8 mouse cellular contexts compared by ENCODE assay signal in the genomic region with DNA sequence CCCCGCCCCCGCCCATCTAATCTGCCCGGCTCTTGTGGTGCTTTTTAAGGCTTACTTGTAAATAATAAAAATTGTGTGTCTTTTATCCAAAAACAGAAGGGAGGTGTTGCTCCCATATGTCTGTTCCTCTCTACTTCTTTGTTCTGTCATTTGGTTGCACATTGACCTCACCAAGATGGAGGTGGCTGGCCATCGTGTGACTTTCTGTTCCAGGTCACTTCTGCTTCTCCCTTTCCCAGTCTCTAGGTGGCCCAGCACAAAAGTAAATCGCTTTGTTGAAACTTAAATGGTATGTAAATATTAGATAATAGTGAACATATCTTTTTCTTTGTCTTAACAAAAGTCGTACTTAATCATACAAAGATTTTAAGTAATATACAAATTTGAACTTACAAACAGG. TPM values are rescaled to one million over a fixed set of nuclear protein-coding genes. Genes with fewer than 3 reads are reported as not detected.
DNase-seq lines count a peak whose midpoint lies in the region; ATAC-seq and TF ChIP-seq lines count a peak whose summit lies in the region.

No protein-coding gene starts in this region.

- H3K36me3 ChIP-seq in testis, adult 2 months (ENCODE audit: control insufficient read depth, insufficient read depth, low read length) = no peaks in the 10 kb centered on the region
- no peaks in the 10 kb centered on the region for H3K36me3 ChIP-seq in intestine, embryonic 14.5 days (ENCODE audit: control insufficient read depth, insufficient read depth, low read length)
- H3K36me3 ChIP-seq in neural tube, embryonic 12.5 days = peaks cover 21% of the 10 kb centered on the region

- ATAC-seq in intestine, embryonic 14.5 days (replicated peaks; ENCODE audit: low FRiP score, low TSS enrichment, low read depth) = no peak
- ATAC-seq in neural tube, embryonic 12.5 days (ENCODE audit: low FRiP score, low read depth) = no peak

- DNase-seq in cerebellum, adult 9-11 months = peak; percentile 68
- no peak for DNase-seq in cerebellum, postnatal 4 days (ENCODE audit: low spot score in 2 of 2)
- no peak for DNase-seq in testis, postnatal 10 days (ENCODE audit: low spot score)
- no peak for DNase-seq in intestine, embryonic 14.5 days (ENCODE audit: low spot score)
- DNase-seq in spleen, adult 18-20 months = no peak
- no peak for DNase-seq in kidney, postnatal 4 days

- H3K27ac ChIP-seq in testis, adult 2 months (ENCODE audit: control insufficient read depth, insufficient read depth, low read depth, low read length) = peak overlapping the region; percentile 45; the same call in 1 of the 2 replicates
- peak overlapping the region; percentile 94 for H3K27ac ChIP-seq in intestine, embryonic 14.5 days (ENCODE audit: low read depth)
- no peak overlapping the region for H3K27ac ChIP-seq in neural tube, embryonic 12.5 days

- no peak overlapping the region for H3K9ac ChIP-seq in intestine, embryonic 14.5 days (ENCODE audit: low read length)
- peak overlapping the region; percentile 63; the same call in 1 of the 2 replicates for H3K9ac ChIP-seq in neural tube, embryonic 12.5 days

- whole genome bisulfite sequencing in intestine, embryonic 14.5 days = 27% methylated on average over 5 of the region's 6 CpGs
- WGBS in neural tube, embryonic 12.5 days = 25% methylated on average over 6 of the region's 6 CpGs

- peak overlapping the region; percentile 36; the same call in 1 of the 2 replicates for H3K4me3 ChIP-seq in testis, adult 2 months (ENCODE audit: control insufficient read depth, low read depth, low read length)
- peak overlapping the region; percentile 64 for H3K4me3 ChIP-seq in intestine, embryonic 14.5 days (ENCODE audit: low read depth, low read length)
- peak overlapping the region; percentile 61 for H3K4me3 ChIP-seq in neural tube, embryonic 12.5 days

- no peaks in the 10 kb centered on the region for H3K27me3 ChIP-seq in testis, adult 2 months (ENCODE audit: control insufficient read depth, insufficient read depth, low read length)
- no peaks in the 10 kb centered on the region for H3K27me3 ChIP-seq in intestine, embryonic 14.5 days (replicated peaks; ENCODE audit: control insufficient read depth, insufficient read depth, low read length)
- H3K27me3 ChIP-seq in neural tube, embryonic 12.5 days (replicated peaks) = no peaks in the 10 kb centered on the region

- H3K9me3 ChIP-seq in intestine, embryonic 14.5 days (ENCODE audit: control insufficient read depth, low read length) = peaks cover 26% of the 10 kb centered on the region
- H3K9me3 ChIP-seq in neural tube, embryonic 12.5 days = peaks cover 30% of the 10 kb centered on the region

- no peak for TF ChIP-seq POLR2A in testis, adult 2 months (IDR thresholded peaks at IDR 0.05; ENCODE audit: control insufficient read depth, low read depth, low read length)

- peaks cover 15% of the 10 kb centered on the region for H3K4me1 ChIP-seq in testis, adult 2 months (ENCODE audit: control insufficient read depth, insufficient read depth, low read length)
- no peaks in the 10 kb centered on the region for H3K4me1 ChIP-seq in intestine, embryonic 14.5 days (replicated peaks; ENCODE audit: control insufficient read depth, insufficient read depth, low read length)
- H3K4me1 ChIP-seq in neural tube, embryonic 12.5 days = no peaks in the 10 kb centered on the region

- no peak for TF ChIP-seq CTCF in testis, adult 2 months (IDR thresholded peaks at IDR 0.05; ENCODE audit: control insufficient read depth, insufficient read depth, insufficient replicate concordance, low read depth, low read length)

- H3K4me2 ChIP-seq in intestine, embryonic 14.5 days (ENCODE audit: low read length) = peak overlapping the region; percentile 50
- peak overlapping the region; percentile 55 for H3K4me2 ChIP-seq in neural tube, embryonic 12.5 days (replicated peaks)

RNA-seq across cellular contexts. Expression of gene Crlf2, which starts 0.4 kb away (rescaled TPM):
- 24.0 and 26.3 TPM in 2 replicates for polyA plus RNA-seq in testis, adult 2 months (2012; rRNA removed)
- polyA plus RNA-seq in intestine, embryonic 14.5 days (2014; fragmentation: Nextera tagmentation; extraction: Ambion mirVana) = 10.8 and 11.0 TPM in 2 replicates
- 9.0 and 9.5 TPM in 2 replicates for polyA plus RNA-seq in neural tube, embryonic 12.5 days (2016; fragmentation: Nextera tagmentation; extraction: Ambion mirVana)
